15 mouse cellular contexts compared by ENCODE assay signal in the genomic region with DNA sequence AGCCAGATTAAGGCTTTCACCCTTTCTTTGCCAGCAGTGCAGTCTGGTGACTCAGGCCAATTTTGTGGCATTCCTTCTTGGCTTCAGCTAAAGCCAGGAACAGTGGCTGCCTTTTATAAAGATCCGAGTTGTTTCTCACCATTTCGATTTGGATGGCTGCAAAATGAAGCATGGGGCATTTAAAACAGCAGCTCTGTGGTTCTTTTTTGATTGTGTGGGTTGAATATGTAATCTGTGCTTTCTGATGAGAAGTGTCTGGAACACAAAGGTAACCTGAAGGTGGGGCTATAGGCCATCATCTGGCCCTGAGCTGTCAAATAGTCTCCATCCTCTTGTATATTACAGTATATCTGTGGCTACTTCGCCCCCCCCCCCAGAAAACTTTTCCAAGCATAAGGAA.
DNase-seq lines count a peak whose midpoint lies in the region; ATAC-seq and TF ChIP-seq lines count a peak whose summit lies in the region.
"Had no signal": no experiment of that assay in that cellular context is flagged by ENCODE, and none has a peak within 500 bp of the region (broad histone marks: within the 10 kb centered on the region; RNA-seq: fewer than 3 reads in every experiment).

No protein-coding gene starts in this region.

- ATAC-seq in frontal cortex, adult (ENCODE audit: low TSS enrichment): 0 out of 2 replicates have a peak, but pooled peaks have one; percentile 8
- ATAC-seq: intestine, embryonic 16.5 days had no signal

- intact Hi-C loops in left cerebral cortex, adult 2 months (cut with DNase I): loop anchor here (5.0 kb wide), 3 partner anchors 112 to 422 kb away; no protein-coding TSS in a partner anchor
- intact Hi-C loops in left cerebral cortex, postnatal 14 days (cut with DNase I): no loop called here

- DNase-seq in frontal cortex, postnatal 14 days (ENCODE audit: low spot score in 2 of 2): no peak
- DNase-seq in left cerebral cortex, adult 2 months (ENCODE audit: extremely low spot score in 1 of 2, low spot score in 2 of 2): no peak
- DNase-seq in left cerebral cortex, postnatal 14 days (ENCODE audit: low spot score in 2 of 2): no peak
- peak; percentile 15 for DNase-seq in cerebellum, adult 11 months
- peak; percentile 13 to 37 for DNase-seq in cerebellum, postnatal 25 days
- DNase-seq in embryo, embryonic 9.5 days (ENCODE audit: extremely low spot score): no peak
- no peak for DNase-seq in right cerebral cortex, adult 18-20 months
- DNase-seq: adrenal gland, adult 8-10 months; layer of hippocampus, postnatal 36 days; liver, embryonic 13.5 days; right cerebral cortex, postnatal 25 days had no signal

- no peak overlapping the region; the same call in 1 of the 2 replicates for H3K27ac ChIP-seq in left cerebral cortex, adult 2 months
- H3K27ac ChIP-seq: limb, embryonic 10.5 days; liver, embryonic 13.5 days; midbrain, embryonic 12.5 days had no signal

- H3K4me3 ChIP-seq in left cerebral cortex, adult 2 months: no peak overlapping the region
- H3K4me3 ChIP-seq: limb, embryonic 10.5 days; liver, embryonic 13.5 days; midbrain, embryonic 12.5 days had no signal

- peak; percentile 20 for TF ChIP-seq CTCF in left cerebral cortex, adult 2 months (IDR thresholded peaks at IDR 0.05)

Comparison
In these comparisons a context has a peak if more than half of its experiments do, and no peak if none do; other contexts are left out.
1. DNase-seq: peak in cerebellum, adult 11 months (single experiment) and cerebellum, postnatal 25 days (2 of 2); none in frontal cortex, postnatal 14 days (0 of 2), left cerebral cortex, adult 2 months (0 of 2), left cerebral cortex, postnatal 14 days (0 of 2), embryo, embryonic 9.5 days (single experiment) and right cerebral cortex, adult 18-20 months (single experiment).